Mouse (Mus musculus) bone marrow macrophage, adult 2 months (primary cell): ENCODE results near the gene Ampd3.

Experiments used
- CTCF ChIP-seq: IDR thresholded peaks from 2 replicates; pipeline ENCODE4 v1.5.1; 2012; ENCODE audit warnings: low read depth, mild to moderate bottlenecking, low read length, moderate library complexity
- POLR2A ChIP-seq: IDR thresholded peaks from 2 replicates; pipeline ENCODE4 v1.6.1; 2012; ENCODE audit warnings: mild to moderate bottlenecking, low read depth, low read length, borderline replicate concordance

DNA sequence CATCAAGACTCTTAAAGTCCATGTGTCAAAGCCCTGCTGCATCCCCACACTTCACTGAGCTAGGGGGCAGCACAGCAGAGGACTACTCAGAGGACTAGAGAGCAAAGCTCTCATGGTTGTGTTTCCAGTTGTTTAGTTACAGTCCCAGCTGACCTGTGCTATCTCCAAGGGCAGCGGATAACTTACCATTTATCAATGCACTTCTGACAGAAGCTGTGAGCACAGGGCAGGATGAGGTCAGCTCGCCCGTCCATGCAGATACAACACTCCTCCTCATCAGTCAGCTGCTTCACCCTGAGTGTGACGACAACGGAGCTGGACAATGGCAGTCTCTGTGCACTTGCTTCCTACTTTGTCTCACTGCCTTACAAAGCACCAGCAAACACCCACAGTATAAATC is 53.1 kb downstream of the Ampd3 start:
- TF ChIP-seq CTCF, result no peak
- TF ChIP-seq POLR2A, result no peak
